Mouse (Mus musculus) lung, embryonic 14.5 days (tissue): Measurements from ENCODE around the gene Dgkh. TPM values are rescaled to one million over a fixed set of nuclear protein-coding genes. Genes with fewer than 3 reads are reported as not detected.
A peak's percentile ranks its signal among the peaks of the same experiment; 100 is the strongest.
"Not testable (repeated sequence)": the region's sequence is repeated elsewhere in the genome, so short reads cannot be mapped to it uniquely, and the experiment has no call there.

Experiments used
- ATAC-seq: fragments of 200-750 bp; cut with Nextera tagmentation; 2 replicates; pipeline ENCODE4 v1.8.0; 2017; ENCODE audit warnings: mild to moderate bottlenecking, moderate TSS enrichment, moderate library complexity; ENCODE audit not compliant: insufficient read depth
- DNase-seq: peaks from one replicate; pipeline ENCODE4 v3.0.0-alpha.2; 2015
- H3K27ac ChIP-seq: fragments of 300-500 bp; sonication (generic); 2 replicates; pipeline ENCODE4 v1.5.1; 2014; ENCODE audit warnings: low read depth, mild to moderate bottlenecking, moderate library complexity
- H3K27me3 ChIP-seq: fragments of 300-500 bp; sonication (generic); 2 replicates; pipeline ENCODE4 v1.6.1; 2014; ENCODE audit warnings: low read length, control low read depth; ENCODE audit not compliant: insufficient read depth
- H3K36me3 ChIP-seq: fragments of 300-500 bp; sonication (generic); 2 replicates; pipeline ENCODE4 v1.6.1; 2014; ENCODE audit warnings: control low read depth; ENCODE audit not compliant: insufficient read depth
- H3K4me1 ChIP-seq: fragments of 300-500 bp; sonication (generic); 2 replicates; pipeline ENCODE4 v1.6.1; 2014; ENCODE audit warnings: antibody characterized with exemption, control low read depth; ENCODE audit not compliant: insufficient read depth
- H3K4me2 ChIP-seq: fragments of 300-500 bp; sonication (generic); 2 replicates; pipeline ENCODE4 v1.6.1; 2014; ENCODE audit warnings: mild to moderate bottlenecking
- H3K4me3 ChIP-seq: fragments of 300-500 bp; sonication (generic); 2 replicates; pipeline ENCODE4 v1.5.1; 2014; ENCODE audit warnings: low read depth, low read length
- H3K9ac ChIP-seq: fragments of 300-500 bp; sonication (generic); 2 replicates; pipeline ENCODE4 v1.6.1; 2014
- H3K9me3 ChIP-seq: fragments of 300-500 bp; sonication (generic); 2 replicates; pipeline ENCODE4 v1.6.1; 2016; ENCODE audit warnings: low read depth, low read length, control low read depth
- CTCF ChIP-seq: IDR thresholded peaks from 2 replicates; pipeline ENCODE4 v1.5.1; 2016; ENCODE audit warnings: antibody characterized with exemption, low read depth
- WGBS: fragments of 180-500 bp; shearing (Covaris S2); extraction: QIAGEN DNeasy Blood & Tissue Kit; methylation state at CpG from one replicate; pipeline ENCODE4 v1.1.7; 2014; 5-methylcytosine and 5-hydroxymethylcytosine counted together
- polyA plus RNA-seq: library from polyadenylated mRNA; unstranded; fragments of >200 nt; fragmentation: Nextera tagmentation; extraction: Ambion mirVana; gene quantifications from 2 replicates; pipeline ENCODE4 v1.2.1, GENCODE M21; 2014

Dgkh gene
- polyA plus RNA-seq, 1 experiment from 2014 or later = 3.4 TPM

GRCm38 (mm10) chr14:78733366-78734076 is 945 bp upstream of the Dgkh start:
- H3K9ac ChIP-seq = peak overlapping the region; percentile 72
- DNase-seq = peak; percentile 49
- no peaks in the 10 kb centered on the region; the same call in 1 of the 2 replicates for H3K4me1 ChIP-seq
- 0 out of 2 replicates have a peak, but pooled peaks cover 4% of the 10 kb centered on the region for H3K27me3 ChIP-seq
- no peaks in the 10 kb centered on the region for H3K9me3 ChIP-seq
- TF ChIP-seq CTCF = no peak
- peak overlapping the region; percentile 73 for H3K4me3 ChIP-seq
- H3K36me3 ChIP-seq = no peaks in the 10 kb centered on the region
- H3K4me2 ChIP-seq = peak overlapping the region; percentile 96
- no peak for ATAC-seq
- H3K27ac ChIP-seq = no peak overlapping the region; the same call in 1 of the 2 replicates
- 25% methylated on average over 12 of the region's 12 CpGs for WGBS

- H3K9ac ChIP-seq = peak overlapping the region; percentile 72
- TF ChIP-seq CTCF = 0 out of 2 replicates have a peak, but pooled peaks have one; percentile 16
- no peaks in the 10 kb centered on the region; the same call in 1 of the 2 replicates for H3K4me1 ChIP-seq
- no peaks in the 10 kb centered on the region for H3K36me3 ChIP-seq
- WGBS = under 1% methylated on average over 60 of the region's 90 CpGs
- H3K27ac ChIP-seq = peak overlapping the region; percentile 70; the same call in 1 of the 2 replicates
- 0 out of 2 replicates have a peak, but pooled peaks cover 4% of the 10 kb centered on the region for H3K27me3 ChIP-seq
- H3K4me3 ChIP-seq = peak overlapping the region; percentile 73
- DNase-seq (peak; percentile 70), ATAC-seq (peak; percentile 64)
- H3K4me2 ChIP-seq = peak overlapping the region; percentile 96
- no peaks in the 10 kb centered on the region for H3K9me3 ChIP-seq
These were observed 542 bp downstream of the Dgkh start for GRCm38 (mm10) chr14:78731852-78732616.

- no peaks in the 10 kb centered on the region; the same call in 1 of the 2 replicates for H3K4me1 ChIP-seq
- DNase-seq (peak; percentile 49), ATAC-seq (no peak)
- no peaks in the 10 kb centered on the region for H3K36me3 ChIP-seq
- H3K4me2 ChIP-seq = peak overlapping the region; percentile 96
- no peaks in the 10 kb centered on the region for H3K9me3 ChIP-seq
- TF ChIP-seq CTCF = peak; percentile 12; the same call in 1 of the 2 replicates
- no peak overlapping the region for H3K27ac ChIP-seq
- H3K27me3 ChIP-seq = 0 out of 2 replicates have a peak, but pooled peaks cover 4% of the 10 kb centered on the region
- 9% methylated on average over 12 of the region's 12 CpGs for WGBS
- peak overlapping the region; percentile 73 for H3K4me3 ChIP-seq
- peak overlapping the region; percentile 72; the same call in 1 of the 2 replicates for H3K9ac ChIP-seq
These were observed 1.3 kb downstream of the Dgkh start for GRCm38 (mm10) chr14:78731240-78731639.

- Histone ChIP-seq H3K4me2 (peak overlapping the region; percentile 92), H3K4me1 (0 out of 2 replicates have a peak, but pooled peaks cover 4% of the 10 kb centered on the region), H3K4me3 (peak overlapping the region; percentile 62), H3K9ac (no peak overlapping the region), H3K27me3 (no peaks in the 10 kb centered on the region), H3K27ac (no peak overlapping the region), H3K36me3 (no peaks in the 10 kb centered on the region), H3K9me3 (no peaks in the 10 kb centered on the region)
- WGBS = 26% methylated on average over 13 of the region's 13 CpGs
- DNase-seq (no peak), ATAC-seq (no peak)
- no peak for TF ChIP-seq CTCF
These were observed 6.6 kb downstream of the Dgkh start for GRCm38 (mm10) chr14:78725976-78726375.

GRCm38 (mm10) chr14:78725307-78725956 is 7.1 kb downstream of the Dgkh start:
- ATAC-seq = peak; percentile 66; the same call in 1 of the 2 replicates
- WGBS = 3% methylated on average over 26 of the region's 26 CpGs
- no peak for TF ChIP-seq CTCF

GRCm38 (mm10) chr14:78724414-78725306 is 7.9 kb downstream of the Dgkh start:
- ATAC-seq (peak; percentile 96), DNase-seq (peak; percentile 82)
- peak; percentile 43 for TF ChIP-seq CTCF
- H3K27me3 ChIP-seq = no peaks in the 10 kb centered on the region
- H3K36me3 ChIP-seq = no peaks in the 10 kb centered on the region
- H3K4me3 ChIP-seq = peak overlapping the region; percentile 62
- peak overlapping the region; percentile 92 for H3K4me2 ChIP-seq
- H3K9me3 ChIP-seq = no peaks in the 10 kb centered on the region
- 0 out of 2 replicates have a peak, but pooled peaks cover 4% of the 10 kb centered on the region for H3K4me1 ChIP-seq
- peak overlapping the region; percentile 72; the same call in 1 of the 2 replicates for H3K27ac ChIP-seq
- peak overlapping the region; percentile 65 for H3K9ac ChIP-seq
- WGBS = 2% methylated on average over 52 of the region's 52 CpGs

More at GRCm38 (mm10) chr14:78725307-78725956, 7.1 kb downstream of the Dgkh start:
- peak; percentile 63 for DNase-seq
- H3K9me3 ChIP-seq = no peaks in the 10 kb centered on the region
- peak overlapping the region; percentile 92 for H3K4me2 ChIP-seq
- H3K4me1 ChIP-seq = 0 out of 2 replicates have a peak, but pooled peaks cover 4% of the 10 kb centered on the region
- H3K9ac ChIP-seq = peak overlapping the region; percentile 65
- peak overlapping the region; percentile 62 for H3K4me3 ChIP-seq
- H3K27ac ChIP-seq = peak overlapping the region; percentile 72; the same call in 1 of the 2 replicates
- no peaks in the 10 kb centered on the region for H3K27me3 ChIP-seq
- H3K36me3 ChIP-seq = no peaks in the 10 kb centered on the region

GRCm38 (mm10) chr14:78723655-78724054 is 8.9 kb downstream of the Dgkh start:
- H3K27me3 ChIP-seq, DNase-seq, H3K9me3 ChIP-seq, H3K4me3 ChIP-seq, H3K27ac ChIP-seq, H3K4me2 ChIP-seq, ATAC-seq, H3K4me1 ChIP-seq, H3K9ac ChIP-seq, H3K36me3 ChIP-seq: not testable (repeated sequence)
- WGBS = 89% methylated on average over 4 of the region's 4 CpGs
